Mouse (Mus musculus): ENCODE data around the gene Snapc5. TPM values are rescaled to one million over a fixed set of nuclear protein-coding genes. Genes with fewer than 3 reads are reported as not detected.

The Snapc5 gene
- polyA plus RNA-seq, 1 experiment from 2014 or later: 29.2 TPM

Small RNA genes lying within 50 kb of the gene (microRNA-seq; reads per million reads assigned to microRNA genes)
- gene Gm24106: not detected

Other genes with a start within 250 kb of the Snapc5 start
- gene Smad6, start 157.2 kb upstream of the Snapc5 start, polyA plus RNA-seq (2014; fragmentation: Nextera tagmentation; extraction: Ambion mirVana): 8.5 and 9.3 TPM in 2 replicates
- gene Lctl, start 62.1 kb upstream of the Snapc5 start, polyA plus RNA-seq (2014; fragmentation: Nextera tagmentation; extraction: Ambion mirVana): not detected in 2 replicates
- gene Zwilch, start 6.2 kb upstream of the Snapc5 start, polyA plus RNA-seq (2014; fragmentation: Nextera tagmentation; extraction: Ambion mirVana): 27.7 and 33.3 TPM in 2 replicates
- gene Rpl4, start 5.9 kb upstream of the Snapc5 start, polyA plus RNA-seq (2014; fragmentation: Nextera tagmentation; extraction: Ambion mirVana): 1,426 and 1,532 TPM in 2 replicates
- 3.7 and 4.2 TPM in 2 replicates for gene Uchl4, start 55.9 kb downstream of the Snapc5 start, polyA plus RNA-seq (2014; fragmentation: Nextera tagmentation; extraction: Ambion mirVana)
- 90.9 and 103 TPM in 2 replicates for gene Map2k1, start 74.4 kb downstream of the Snapc5 start, polyA plus RNA-seq (2014; fragmentation: Nextera tagmentation; extraction: Ambion mirVana)
- 238 and 241 TPM in 2 replicates for gene Tipin, start 102.3 kb downstream of the Snapc5 start, polyA plus RNA-seq (2014; fragmentation: Nextera tagmentation; extraction: Ambion mirVana)
- gene Dis3l, start 162.0 kb downstream of the Snapc5 start, polyA plus RNA-seq (2014; fragmentation: Nextera tagmentation; extraction: Ambion mirVana): 21.8 and 24.3 TPM in 2 replicates
- gene Megf11, start 206.4 kb downstream of the Snapc5 start, polyA plus RNA-seq (2014; fragmentation: Nextera tagmentation; extraction: Ambion mirVana): 1.1 and 1.4 TPM in 2 replicates

Measured in intestine, embryonic 14.5 days (tissue).